Mouse (Mus musculus) gastrocnemius, adult 18-20 months (tissue): ENCODE data around the gene Srarp. TPM values are rescaled to one million over a fixed set of nuclear protein-coding genes. Genes with fewer than 3 reads are reported as not detected.

Experiments
- DNase-seq: peaks from one replicate; pipeline ENCODE4 v3.0.0; 2021; ENCODE audit warnings: low spot score
- total RNA-seq, 2 experiments: library from RNA; stranded (reverse); gene quantifications; 2 replicates each; pipeline ENCODE4 v1.2.3; 2021

Gene Srarp
- total RNA-seq, 2 experiments from 2014 or later = 0.87 to 1.0 TPM

DNA sequence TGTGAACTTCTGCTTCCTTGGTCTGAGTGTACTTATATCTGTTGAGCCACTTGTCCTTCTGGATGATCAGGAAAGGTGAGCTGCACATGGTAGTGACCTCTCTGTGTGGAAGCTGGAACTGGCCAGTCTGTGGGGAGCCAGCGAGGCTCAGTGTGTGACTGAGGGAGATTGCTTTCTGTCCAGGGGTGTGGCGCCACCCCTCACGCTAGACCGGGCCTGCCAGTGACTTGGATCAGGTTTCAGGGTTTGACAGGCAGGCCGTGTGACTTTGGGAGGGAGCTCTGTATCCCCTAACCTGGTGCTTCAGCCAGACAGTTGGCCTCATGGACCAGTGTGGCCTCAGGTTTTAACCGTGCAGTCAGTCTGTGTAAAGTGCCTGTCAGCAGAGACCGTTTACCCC lies 22.3 kb upstream of the Srarp start:
- peak; percentile 88 for DNase-seq

DNA sequence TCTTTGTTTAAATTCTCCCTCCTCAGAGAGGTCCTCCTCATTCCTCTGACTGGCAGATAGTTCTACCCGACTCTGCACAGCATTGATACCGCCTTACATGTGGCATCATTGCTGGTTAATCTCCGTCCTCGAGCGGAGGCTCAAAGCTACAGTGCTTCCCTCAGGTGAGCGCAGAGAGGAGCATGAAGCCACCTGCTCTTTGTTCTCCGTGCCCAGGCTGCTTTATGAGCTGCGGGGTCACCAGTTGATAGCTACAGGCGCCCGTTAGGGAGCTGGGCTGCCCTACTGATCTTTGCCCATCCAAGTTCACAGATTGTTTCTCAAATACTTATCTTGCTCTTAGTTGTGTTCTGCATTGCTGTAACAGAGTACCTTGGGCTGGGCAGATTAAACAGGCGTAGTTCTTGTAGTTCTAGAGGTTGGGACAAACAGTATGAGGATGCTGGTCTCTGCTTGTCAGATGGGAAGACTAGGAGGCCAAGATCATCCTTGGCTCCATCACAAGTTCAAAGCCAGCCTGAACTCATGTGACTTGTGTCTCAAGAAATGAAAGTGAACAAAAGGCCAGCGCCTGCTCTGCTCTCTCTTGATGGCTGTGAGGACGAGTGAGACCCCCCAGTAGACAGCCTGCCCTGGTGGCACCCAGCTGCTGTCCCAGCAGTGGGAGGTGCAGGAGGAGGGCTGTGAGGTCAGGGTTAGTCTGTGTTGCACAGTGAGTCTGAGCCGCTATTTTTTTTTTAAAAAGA lies 20.5 kb upstream of the Srarp start:
- DNase-seq = no peak

DNA sequence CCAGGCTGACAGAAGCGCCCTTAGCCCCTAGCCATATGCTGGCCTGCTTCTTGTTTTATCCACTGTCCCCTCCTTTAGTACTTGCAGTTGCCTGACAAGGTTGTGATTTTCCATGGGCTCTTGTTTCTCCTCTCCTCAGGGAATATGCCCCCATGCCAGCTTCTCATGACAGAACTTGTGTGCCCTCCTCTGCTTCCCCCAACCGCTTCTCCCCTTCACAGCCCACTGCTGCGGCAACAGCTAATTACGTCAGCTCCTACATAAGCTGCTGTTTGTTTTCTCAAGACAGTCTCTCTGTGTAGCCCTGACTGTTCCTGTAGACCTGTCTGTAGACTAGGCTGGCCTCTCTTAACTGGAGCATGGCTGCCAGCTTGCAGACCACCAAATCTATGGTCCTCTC lies 19.6 kb upstream of the Srarp start:
- no peak for DNase-seq

DNA sequence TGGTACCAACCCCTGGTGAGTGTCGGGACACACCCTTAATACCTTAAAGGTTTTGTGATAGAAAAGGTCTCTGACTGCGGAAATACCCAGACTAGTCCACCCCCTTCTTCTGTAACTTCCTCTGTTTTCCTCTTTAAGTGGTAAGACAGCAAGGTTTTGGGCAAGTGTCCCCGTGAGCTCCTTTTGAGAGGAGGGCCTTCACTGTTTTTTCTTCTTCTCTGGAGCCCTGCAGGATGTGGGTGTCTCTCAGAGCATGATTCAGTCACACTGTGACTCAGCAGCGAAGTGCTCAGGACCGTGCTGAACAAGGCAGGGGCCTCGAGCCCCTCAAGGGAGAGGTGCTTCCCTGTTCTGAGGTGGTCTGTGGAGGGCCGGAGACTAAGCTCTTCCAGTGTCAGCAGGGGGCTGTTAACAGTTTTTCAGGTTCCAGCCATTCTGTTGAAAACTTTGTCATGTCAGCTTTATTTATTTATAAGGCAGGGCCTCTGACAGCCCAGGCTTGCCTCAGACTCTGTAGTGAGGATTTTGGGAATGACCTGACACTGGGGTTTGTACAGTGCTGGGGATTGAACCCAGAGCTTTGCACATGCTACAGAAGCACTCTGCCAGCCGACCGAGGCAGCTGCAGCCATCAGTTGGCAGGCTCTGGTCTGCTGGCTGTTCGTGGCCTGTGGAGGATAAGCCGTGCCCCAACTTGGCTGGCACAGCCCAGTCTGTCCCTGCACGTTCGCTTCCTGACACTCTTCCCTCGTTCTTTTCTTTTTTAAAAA lies 18.9 kb upstream of the Srarp start:
- DNase-seq = no peak

DNA sequence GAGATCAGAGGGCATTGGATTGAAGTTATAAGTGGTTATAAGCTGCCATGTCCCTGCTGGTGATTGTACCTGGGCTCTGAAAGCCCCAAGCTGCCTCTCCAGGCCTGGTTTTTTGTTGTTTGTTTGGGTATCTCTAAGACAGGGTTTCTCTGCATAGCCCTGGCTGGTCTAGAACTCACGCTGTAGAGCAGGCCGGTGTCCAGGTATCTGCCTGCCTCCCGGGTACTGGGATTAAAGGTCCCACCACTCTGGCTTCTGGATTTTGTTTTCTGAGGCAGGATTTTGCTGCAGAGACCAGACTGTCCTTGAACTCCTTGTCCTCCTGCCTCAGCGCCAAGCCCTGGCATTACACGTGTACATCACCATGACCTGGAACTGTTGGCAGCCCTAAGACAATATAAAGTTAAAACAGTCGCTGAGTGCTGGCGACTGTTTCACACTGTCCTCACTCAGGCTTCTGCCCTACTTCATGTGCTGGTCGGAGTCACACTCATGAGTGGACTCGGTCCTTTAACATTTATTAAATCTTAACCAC lies 16.1 kb upstream of the Srarp start:
- no peak for DNase-seq

DNA sequence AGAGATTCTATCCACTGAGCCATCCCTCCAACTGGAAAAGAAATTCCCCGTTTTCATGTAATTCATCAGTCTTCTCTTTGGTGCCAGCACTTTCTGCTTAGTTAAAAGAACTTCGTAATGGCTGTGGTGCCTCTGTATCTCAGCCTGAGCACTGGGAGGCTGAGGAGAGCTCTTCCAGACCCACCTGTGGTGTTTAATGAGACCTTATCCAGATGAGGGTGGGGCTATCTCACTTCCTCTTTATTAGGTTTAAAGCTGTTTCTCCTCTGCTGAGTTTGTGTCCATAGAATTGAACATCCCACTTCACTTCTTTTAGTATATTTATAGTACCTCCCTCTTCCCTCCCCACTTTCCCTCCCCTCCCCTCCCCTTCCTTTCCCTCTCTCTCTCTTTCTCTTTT lies 15.3 kb upstream of the Srarp start:
- DNase-seq = no peak

DNA sequence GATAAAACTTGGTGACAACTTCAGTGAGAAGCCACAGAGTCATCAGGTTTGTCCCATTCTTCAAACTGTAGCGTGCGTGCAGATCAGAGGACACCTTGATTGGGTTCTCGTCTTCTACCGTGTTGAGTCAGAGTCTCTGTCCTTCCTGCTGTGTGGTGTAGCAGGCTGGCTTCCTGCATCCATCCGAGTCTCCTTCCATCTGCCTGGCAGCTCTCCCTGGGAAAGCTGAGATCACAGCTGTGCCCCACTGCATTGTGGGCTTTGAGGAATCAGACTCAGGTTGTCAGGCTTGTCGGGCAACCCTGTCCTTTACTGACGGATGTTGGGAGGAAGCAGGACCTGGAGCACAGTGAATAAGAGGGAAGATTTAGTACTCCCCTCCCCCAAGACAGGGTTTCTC lies 10.3 kb upstream of the Srarp start:
- no peak for DNase-seq

DNA sequence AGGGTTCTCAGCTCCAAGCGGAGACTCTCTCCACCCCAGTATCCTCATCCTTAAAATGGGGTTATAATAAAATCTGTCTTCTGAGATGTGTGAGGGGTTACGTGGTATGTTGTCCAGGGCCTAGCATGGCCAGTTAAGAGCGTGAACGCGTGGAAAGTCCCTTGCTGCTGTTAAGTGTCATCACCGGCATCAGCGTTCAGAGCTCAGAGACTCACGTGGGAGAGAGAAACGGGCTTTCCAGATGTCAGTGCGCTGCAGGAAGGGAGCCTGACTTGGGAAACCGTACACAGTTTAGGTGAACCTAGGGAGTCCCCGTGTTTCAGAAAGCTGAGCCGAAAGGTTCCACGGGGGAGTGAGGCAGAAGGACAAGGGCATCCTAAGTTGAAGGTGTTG lies 9.4 kb upstream of the Srarp start:
- DNase-seq = no peak

DNA sequence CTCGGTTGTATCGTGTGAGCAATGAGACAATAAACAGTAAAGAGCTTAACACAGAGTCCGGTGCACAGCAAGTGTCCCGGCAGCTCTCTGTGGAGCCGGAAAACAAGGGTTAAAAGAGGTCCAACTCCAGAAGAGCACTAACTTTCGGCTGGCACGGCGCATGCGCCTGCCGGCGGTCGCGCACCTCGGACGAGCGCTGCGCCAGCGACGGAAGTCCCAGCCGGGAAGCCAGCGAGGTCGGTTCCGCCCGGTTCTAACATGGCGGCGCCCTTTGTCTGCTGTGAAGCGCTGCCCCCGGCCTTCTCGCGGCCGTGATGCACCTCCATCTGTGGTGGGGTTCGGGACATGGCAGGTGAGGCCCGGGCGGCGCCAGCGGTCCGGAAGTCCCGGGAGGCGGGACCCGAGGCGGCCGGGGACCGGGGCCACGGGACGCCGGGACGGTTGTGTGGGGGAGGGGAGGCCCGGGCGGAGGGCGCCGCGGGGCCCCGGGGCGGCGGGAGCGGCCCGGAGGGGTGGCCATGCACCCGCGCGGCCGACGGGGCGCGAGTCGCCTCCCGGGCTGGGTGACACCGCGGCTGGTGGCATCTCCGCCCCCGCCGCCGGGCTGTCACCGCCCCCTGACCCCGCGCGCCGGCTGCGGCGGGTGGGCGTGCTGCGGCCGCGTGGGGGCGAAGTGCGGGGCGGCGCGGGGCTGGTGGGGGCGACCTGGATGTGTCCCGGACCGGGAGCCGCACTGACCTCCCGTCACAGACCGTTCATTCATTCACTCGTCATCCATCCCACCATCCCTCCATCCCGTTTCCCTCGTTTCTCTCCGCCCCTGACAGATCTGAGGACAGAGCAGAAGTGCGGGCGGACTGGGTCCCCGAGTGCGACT lies 8.8 kb upstream of the Srarp start, which contains the start of gene Zbtb17:
Gene Zbtb17 (plus strand): TSS at position 204 of the 877 bp plus-strand sequence.
- DNase-seq = peak; percentile 90

DNA sequence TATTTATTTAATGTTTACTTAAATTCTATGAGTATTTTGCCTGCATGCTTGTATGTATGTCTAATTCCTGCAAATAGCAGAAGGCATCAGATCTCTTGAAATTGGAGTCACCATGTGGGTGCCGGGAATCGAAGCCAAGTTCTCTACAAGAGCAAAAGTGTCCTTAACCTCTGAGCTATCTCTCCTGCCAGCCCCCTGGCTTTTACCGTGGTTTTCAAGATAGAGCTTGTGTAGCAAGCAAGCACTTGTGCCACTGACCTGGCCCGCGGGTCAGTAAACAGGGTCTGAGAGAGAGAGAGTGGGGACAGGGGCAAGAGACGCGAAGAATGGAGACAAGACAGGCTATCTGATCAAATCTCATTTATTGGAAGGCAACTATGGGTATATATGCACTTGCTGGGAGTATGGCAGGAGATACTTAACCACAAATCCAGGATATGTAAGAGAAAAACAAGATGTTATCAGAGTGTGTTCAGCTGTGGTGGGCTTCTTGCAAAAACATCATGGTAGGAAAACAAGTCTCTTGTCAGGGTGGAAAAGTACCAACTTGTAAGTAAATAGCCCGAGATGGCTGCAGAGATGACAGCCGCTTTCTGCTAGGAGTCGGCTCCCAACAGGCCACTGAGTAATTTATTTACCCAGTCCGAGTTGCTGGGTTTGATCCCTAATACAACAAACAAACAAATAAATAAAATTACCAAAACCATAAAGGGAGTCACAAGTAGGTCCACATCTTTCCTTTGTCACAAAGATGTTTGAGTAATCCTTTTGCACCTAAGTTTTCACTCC lies 7.9 kb upstream of the Srarp start:
- no peak for DNase-seq

DNA sequence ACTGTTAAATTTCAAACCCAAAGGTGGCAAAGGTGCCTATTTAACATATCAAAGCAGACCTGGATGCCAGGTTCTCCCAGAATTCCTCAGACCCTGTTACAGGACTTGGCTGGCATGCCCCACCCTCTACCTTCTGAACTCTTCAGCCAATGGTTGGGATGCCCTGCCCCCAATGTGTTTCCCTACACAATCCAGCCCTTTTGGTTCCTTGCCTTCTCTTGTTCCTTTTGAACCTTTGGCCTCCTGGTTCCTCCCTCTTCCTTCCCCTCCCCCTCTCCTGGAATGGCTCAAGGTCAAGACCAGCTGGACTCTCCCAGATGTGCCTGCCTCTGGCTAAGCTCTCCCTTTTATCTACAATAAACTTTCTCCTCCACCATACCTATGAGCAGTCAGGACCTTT lies 5.0 kb upstream of the Srarp start:
- DNase-seq = no peak

DNA sequence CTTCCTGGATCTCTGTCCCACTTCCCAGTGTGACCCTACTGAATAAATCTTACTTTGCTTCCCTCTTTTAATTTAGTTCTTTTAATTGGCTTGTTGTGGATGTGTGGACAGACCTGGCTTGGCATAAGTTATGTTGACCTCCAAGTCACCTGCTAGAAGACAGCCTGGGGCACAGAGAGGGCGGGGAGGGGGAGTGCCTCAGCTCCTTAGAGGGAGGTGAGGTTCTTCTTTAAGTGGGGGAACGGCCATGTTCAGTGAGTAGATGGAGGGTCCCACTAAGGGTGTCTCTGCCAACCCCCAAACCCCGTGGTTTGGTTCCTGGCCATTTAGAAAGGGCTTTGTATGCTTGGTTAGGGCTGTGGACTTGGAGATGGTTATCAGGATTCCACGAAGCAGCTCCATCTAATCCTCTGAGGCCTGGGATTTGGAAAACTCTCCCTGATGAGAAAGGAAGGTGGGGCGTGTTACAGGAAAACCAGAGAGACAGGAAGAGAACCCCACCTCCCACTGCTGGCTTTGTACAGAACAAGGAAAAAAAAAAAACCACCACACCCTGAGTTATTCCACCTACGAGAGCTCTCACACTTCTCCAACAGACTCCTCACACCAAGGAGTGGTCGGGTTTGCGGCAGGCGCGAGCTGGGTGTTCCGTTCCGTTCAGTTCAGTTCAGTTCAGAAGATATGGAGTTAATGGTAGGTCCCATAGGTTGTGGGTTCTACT lies 3.3 kb upstream of the Srarp start:
- DNase-seq = no peak

DNA sequence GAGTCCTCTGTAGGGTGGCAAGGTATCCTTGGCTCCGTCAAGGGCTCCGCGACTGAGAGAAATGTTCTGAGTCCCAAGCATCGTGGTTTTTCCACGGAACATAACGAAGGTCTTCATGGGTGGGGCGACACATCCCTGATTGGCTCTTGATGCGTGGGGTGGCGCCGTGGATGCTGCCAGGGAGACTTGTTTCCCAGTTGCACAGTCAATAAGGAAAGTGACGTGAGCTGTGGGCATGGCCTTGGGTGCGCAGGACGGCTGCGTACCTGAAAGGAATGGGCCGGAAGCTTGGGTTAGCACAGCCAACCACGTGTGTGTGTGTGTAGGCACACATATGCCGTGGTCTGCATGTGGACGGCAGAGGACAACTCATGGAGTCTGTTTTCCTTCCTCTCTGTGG lies 2.7 kb downstream of the Srarp start:
- DNase-seq = no peak

DNA sequence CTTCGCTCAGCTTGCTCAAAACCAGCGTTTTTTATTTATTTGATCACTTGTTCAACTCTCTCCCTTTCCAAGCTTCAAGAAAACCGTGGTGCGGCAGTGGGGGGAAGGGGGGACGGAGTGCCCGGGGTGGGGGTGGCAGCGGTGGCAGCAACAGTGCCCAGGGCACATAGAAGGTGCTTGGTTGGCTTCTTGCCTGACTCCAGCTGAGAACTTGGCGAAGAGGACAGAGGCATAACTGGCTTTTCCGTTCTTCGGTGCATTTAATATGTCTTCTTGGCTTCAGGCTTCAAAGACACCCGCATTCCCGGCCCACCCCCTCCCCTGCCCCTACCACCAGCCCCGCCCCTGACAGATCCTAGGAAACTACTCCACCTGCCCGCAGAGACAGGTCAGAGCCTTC lies 3.2 kb downstream of the Srarp start:
- no peak for DNase-seq

DNA sequence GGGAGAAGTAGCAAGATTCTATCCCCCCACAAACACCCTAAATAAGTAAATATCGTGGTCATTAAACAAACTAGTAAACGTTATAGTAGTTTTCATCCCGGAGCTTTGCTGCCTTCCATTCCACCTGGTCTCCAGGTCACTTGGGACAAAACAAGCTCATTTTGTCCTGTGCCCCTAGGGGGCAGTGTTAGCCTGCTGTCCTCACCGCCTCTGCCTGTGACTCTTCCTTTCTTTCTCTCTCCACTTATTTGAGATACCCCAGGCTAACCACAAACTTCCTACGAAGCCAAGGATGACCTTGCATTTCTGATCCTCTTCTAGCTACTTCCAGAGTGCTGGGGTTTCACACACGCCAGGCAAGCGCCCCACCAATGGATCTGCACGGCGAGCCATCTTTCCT lies 4.9 kb downstream of the Srarp start:
- DNase-seq = peak; percentile 81

DNA sequence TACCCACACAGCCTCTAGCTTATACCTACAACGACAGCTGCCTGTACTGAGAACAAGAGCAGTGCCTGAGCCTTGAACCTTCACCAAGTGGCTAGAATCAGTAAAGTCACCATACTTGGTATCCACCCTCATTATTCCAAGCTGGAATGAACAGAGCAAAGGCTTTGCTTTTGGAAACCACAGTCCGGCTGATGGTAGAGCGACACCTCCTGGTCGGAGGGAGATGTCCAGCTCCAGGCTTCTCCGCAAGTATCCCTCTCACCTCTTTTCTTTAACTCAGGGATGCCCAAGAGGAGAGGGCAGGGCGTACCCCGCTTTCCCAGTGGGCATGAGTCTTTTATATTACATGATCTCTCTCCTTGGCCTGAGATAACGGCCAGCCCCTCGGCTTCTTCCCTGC lies 6.1 kb downstream of the Srarp start:
- DNase-seq = peak; percentile 52

DNA sequence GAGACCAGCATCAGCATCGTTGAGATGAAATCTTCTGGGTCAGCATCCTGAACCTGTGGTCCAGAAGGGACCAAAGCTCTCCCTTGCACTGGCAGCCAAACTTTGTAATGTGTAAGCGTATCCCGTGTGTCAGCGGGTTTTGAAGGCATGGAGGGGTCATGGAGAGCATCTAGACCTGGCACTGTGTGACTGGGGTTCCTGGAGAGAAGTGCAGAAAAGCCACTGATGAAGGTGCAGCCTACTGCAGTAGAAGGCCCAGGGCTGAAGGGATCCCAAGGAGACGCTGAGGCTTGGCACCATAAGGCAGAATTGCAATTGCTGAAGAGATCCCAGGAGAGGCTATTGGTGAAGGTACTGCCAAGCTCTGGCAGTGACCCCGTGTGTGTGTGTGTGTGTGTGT lies 6.5 kb downstream of the Srarp start:
- DNase-seq = peak; percentile 16

DNA sequence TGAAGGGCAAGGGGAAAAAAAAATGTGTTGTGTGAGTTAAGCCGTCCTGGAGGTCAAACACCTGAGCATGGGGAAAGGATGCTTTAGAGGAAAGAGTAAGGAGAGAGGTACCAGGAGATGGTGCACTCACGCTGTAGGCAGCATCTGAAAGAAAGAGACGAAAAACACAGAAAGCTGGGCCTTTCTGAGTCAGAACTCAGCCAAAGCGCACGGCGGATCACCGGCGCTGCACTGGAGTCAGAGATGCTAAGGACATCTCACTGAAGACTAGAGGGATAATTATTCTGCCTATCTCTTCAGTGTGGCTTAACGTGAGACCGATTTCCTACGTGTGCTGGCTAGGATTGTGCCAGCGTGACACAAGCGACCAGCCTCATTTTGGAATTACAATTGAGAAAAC lies 8.0 kb downstream of the Srarp start:
- DNase-seq = no peak

DNA sequence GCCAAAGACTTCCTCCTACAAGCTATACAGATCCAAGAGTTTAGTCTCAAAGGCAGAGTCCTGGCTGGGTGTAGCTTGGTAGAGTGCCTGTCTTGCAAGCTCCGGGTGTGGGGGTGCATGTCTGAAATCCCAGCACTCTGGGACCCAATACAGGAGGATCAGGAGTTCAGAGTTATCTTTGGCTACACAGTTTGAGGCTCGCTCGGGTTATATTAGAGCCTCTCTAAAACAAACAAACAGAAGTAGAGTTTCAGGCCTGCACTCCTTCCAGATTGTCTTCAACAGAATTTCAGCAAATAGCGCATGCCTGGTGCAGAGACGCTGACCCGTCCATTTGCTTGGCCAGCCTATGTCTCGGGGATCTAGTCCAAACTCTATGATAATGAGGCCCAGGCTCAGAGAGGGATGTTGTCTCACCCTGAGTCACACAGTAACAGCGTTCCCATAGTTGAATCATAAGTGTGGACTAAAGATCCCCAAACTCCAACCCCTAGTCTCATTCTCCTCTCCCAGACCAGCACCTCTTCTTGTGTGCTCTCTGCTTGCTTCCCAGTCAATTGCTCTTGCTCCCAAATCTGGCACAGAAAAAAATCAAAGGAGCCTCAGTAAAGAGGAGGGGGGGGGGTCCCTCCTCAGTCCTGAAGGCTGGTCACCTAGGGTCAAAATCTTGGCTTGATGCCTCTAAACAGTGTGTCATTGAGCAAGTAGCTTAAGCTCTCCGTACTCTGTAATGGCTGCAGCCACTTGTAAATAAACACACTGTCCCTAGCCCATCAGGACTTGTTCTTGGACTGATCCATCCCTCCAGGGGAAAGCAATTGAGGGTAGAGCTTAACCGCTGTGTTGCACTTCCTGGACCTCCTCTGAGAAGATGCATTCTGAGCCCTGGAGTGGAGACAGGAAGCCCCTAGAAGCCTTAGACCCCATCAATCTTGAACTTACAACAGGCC lies 8.8 kb downstream of the Srarp start:
- no peak for DNase-seq
